Mouse (Mus musculus): Measurements from ENCODE around the gene Atp11c. TPM values are rescaled to one million over a fixed set of nuclear protein-coding genes. Genes with fewer than 3 reads are reported as not detected.

The Atp11c gene
- polyA plus RNA-seq, 1 experiment from 2014 or later = 13.3 TPM

- Histone ChIP-seq H3K9ac (replicated peaks) (peak within 1 kb of the TSS; percentile 51), H3K4me1 (replicated peaks) (no peaks in the 10 kb centered on the region), H3K4me2 (peak within 1 kb of the TSS; percentile 65), H3K9me3 (no peaks in the 10 kb centered on the region), H3K27ac (no peak within 1 kb of the TSS), H3K36me3 (no peaks in the 10 kb centered on the region), H3K4me3 (replicated peaks) (peak within 1 kb of the TSS; percentile 39), H3K27me3 (peaks cover 32% of the 10 kb centered on the region)
- ATAC-seq (ENCODE audit: insufficient number of reproducible peaks, insufficient read depth, low FRiP score, low TSS enrichment, low read depth) = peak; percentile 80; the same call in 1 of the 2 replicates
- WGBS = 14% methylated on average over 27 of the region's 28 CpGs
Measured at GRCm38 (mm10) chrX:60178744-60179458, 413.6 kb downstream of the Atp11c start, which contains the start of gene Mcf2. TSS of gene Mcf2 (minus strand) at chrX:60179089.

- Histone ChIP-seq H3K4me1 (replicated peaks) (no peaks in the 10 kb centered on the region), H3K9ac (replicated peaks) (peak overlapping the region; percentile 51), H3K27me3 (peaks cover 32% of the 10 kb centered on the region), H3K36me3 (no peaks in the 10 kb centered on the region), H3K9me3 (no peaks in the 10 kb centered on the region), H3K4me2 (peak overlapping the region; percentile 65), H3K27ac (no peak overlapping the region), H3K4me3 (replicated peaks) (peak overlapping the region; percentile 39)
- 8% methylated on average over 18 of the region's 19 CpGs for WGBS
- ATAC-seq (ENCODE audit: insufficient number of reproducible peaks, insufficient read depth, low FRiP score, low TSS enrichment, low read depth) = no peak
Measured at GRCm38 (mm10) chrX:60178025-60178743, 414.3 kb downstream of the Atp11c start.

MicroRNA genes within 50 kb of the gene (microRNA counts, 519-probe panel; counts per million panel counts)
- microRNA mmu-miR-505 = not detected

Small RNA genes lying within 50 kb of the gene (microRNA-seq; reads per million reads assigned to microRNA genes)
- gene Mir505 = 163 reads per million, percentile 58 among the genes with 10 or more reads in this experiment

Other genes with a start within 250 kb of the Atp11c start
- not detected in 2 replicates for gene Gm7073, start 53.4 kb downstream of the Atp11c start, polyA plus RNA-seq (2016; fragmentation: Nextera tagmentation; extraction: Ambion mirVana)